Mouse (Mus musculus) stomach, postnatal 0 days (tissue): ENCODE data around the gene Zfyve19. TPM values are rescaled to one million over a fixed set of nuclear protein-coding genes. Genes with fewer than 3 reads are reported as not detected.

ENCODE experiments used
- ATAC-seq: fragments of 200-750 bp; cut with Nextera tagmentation; 2 replicates; pipeline ENCODE4 v1.8.0; 2017; ENCODE audit not compliant: low FRiP score, low TSS enrichment
- DNase-seq: peaks from one replicate; pipeline ENCODE4 v3.0.0-alpha.2; 2016; ENCODE audit warnings: low spot score
- H3K27ac ChIP-seq: fragments of 300-500 bp; sonication (generic); replicated peaks from 2 replicates; pipeline ENCODE4 v1.5.1; 2014; ENCODE audit warnings: mild to moderate bottlenecking, control low read depth
- H3K27me3 ChIP-seq: fragments of 300-500 bp; sonication (generic); 2 replicates; pipeline ENCODE4 v1.6.1; 2014; ENCODE audit warnings: low read length; ENCODE audit not compliant: control insufficient read depth, insufficient read depth
- H3K36me3 ChIP-seq: fragments of 300-500 bp; sonication (generic); 2 replicates; pipeline ENCODE4 v1.6.1; 2014; ENCODE audit warnings: low read length, mixed read lengths; ENCODE audit not compliant: control insufficient read depth, insufficient read depth
- H3K4me1 ChIP-seq: fragments of 300-500 bp; sonication (generic); replicated peaks from 2 replicates; pipeline ENCODE4 v1.6.1; 2014; ENCODE audit warnings: antibody characterized with exemption; ENCODE audit not compliant: control insufficient read depth, insufficient read depth
- H3K4me2 ChIP-seq: fragments of 300-500 bp; sonication (generic); replicated peaks from 2 replicates; pipeline ENCODE4 v1.6.1; 2014; ENCODE audit warnings: low read depth, mild to moderate bottlenecking, control low read depth, moderate library complexity
- H3K4me3 ChIP-seq: fragments of 300-500 bp; sonication (generic); 2 replicates; pipeline ENCODE4 v1.5.1; 2014; ENCODE audit warnings: low read depth, low read length, control low read depth
- H3K9ac ChIP-seq: fragments of 300-500 bp; sonication (generic); 2 replicates; pipeline ENCODE4 v1.6.1; 2014; ENCODE audit warnings: mild to moderate bottlenecking, low read length, control low read depth, mixed read lengths
- H3K9me3 ChIP-seq: fragments of 300-500 bp; sonication (generic); 2 replicates; pipeline ENCODE4 v1.6.1; 2016; ENCODE audit warnings: low read length; ENCODE audit not compliant: control insufficient read depth
- CTCF ChIP-seq: IDR thresholded peaks from 2 replicates; pipeline ENCODE4 v1.5.1; 2016; ENCODE audit warnings: antibody characterized with exemption, low read depth, mild to moderate bottlenecking, moderate library complexity
- EP300 ChIP-seq: optimal IDR thresholded peaks from 2 replicates; pipeline ENCODE3; 2016; ENCODE audit warnings: antibody characterized with exemption
- WGBS: fragments of 180-500 bp; shearing (Covaris S2); extraction: QIAGEN DNeasy Blood & Tissue Kit; methylation state at CpG from one replicate; pipeline ENCODE4 v1.1.7; 2014; 5-methylcytosine and 5-hydroxymethylcytosine counted together
- polyA plus RNA-seq: library from polyadenylated mRNA; unstranded; fragments of >200 nt; fragmentation: Nextera tagmentation; extraction: Ambion mirVana; gene quantifications from 2 replicates; pipeline ENCODE4 v1.2.1, GENCODE M21; 2015

The Zfyve19 gene
- polyA plus RNA-seq, 1 experiment from 2014 or later = 28.5 TPM

DNA sequence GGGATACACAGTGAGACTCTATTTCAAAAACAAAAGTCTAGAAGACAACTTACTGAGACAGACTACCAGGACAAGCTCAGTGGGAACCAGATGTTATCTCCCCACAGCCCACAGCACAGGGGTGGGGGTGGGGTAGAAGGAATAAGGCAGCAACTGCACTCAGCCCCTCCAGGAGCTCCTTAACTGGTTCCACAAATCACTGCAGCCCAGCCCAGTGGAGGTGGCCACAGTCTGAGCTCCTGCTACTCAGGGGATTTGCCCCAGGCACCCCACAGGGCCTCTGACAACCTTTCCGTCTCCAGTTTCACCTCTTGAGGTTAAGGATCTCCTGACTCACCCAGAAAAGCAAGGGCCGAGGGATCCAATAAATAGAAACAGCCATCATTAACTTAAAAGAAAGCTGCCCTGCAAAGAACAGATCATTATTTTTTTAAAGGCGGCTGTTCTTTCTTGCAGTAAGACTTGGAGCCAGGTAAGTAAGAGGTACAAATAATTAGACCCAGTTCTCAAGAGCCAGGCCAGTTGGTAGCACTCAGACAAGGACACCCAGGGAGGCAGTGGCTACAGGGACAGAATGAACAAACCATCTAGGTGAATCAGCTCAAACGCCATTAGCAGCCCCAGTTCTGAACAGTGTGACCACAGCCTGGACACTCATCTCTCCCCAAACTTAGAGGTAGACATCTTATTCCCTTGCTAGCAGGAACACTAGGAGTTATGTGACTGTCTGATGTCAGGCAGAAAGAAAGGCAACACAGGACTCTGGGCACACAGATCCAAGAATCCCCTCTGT, 11.9 kb upstream of the Zfyve19 start:
- no peak for ATAC-seq
- WGBS = 51% methylated on average over 4 of the region's 4 CpGs
- TF ChIP-seq EP300 (no peak), CTCF (no peak)
- Histone ChIP-seq H3K9ac (no peak overlapping the region), H3K27ac (0 out of 2 replicates have a peak overlapping the region, but pooled peaks have one; percentile 13), H3K36me3 (no peaks in the 10 kb centered on the region), H3K4me1 (peaks cover 2% of the 10 kb centered on the region; the same call in 1 of the 2 replicates), H3K4me2 (no peak overlapping the region), H3K27me3 (no peaks in the 10 kb centered on the region), H3K4me3 (no peak overlapping the region), H3K9me3 (no peaks in the 10 kb centered on the region)
- DNase-seq = no peak

DNA sequence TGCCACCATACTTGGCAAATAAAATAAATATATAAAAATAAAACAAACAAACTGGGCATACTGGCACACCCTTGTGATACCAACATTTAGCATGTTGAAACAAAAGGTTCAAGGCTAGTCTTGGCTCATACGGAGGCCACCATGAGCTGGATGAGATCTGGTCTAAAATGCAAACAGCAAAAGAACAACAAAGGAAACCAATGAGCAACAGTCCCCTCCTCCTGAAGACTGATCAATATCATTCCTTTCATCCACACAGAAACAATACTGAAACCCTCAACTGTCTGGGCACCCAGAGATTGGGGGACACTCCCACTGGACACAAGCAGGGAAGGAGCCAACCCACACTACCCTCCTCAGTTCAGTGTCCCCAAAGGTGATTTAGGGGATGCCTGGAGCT, 10.9 kb upstream of the Zfyve19 start:
- H3K9ac ChIP-seq = no peak overlapping the region
- H3K4me1 ChIP-seq = peaks cover 2% of the 10 kb centered on the region; the same call in 1 of the 2 replicates
- no peak for ATAC-seq
- H3K36me3 ChIP-seq = no peaks in the 10 kb centered on the region
- H3K4me3 ChIP-seq = no peak overlapping the region
- 59% methylated on average over 1 of the region's 1 CpGs for WGBS
- no peaks in the 10 kb centered on the region for H3K9me3 ChIP-seq
- H3K4me2 ChIP-seq = no peak overlapping the region
- no peak overlapping the region for H3K27ac ChIP-seq
- DNase-seq = no peak
- H3K27me3 ChIP-seq = no peaks in the 10 kb centered on the region
- TF ChIP-seq CTCF (no peak), EP300 (no peak)

DNA sequence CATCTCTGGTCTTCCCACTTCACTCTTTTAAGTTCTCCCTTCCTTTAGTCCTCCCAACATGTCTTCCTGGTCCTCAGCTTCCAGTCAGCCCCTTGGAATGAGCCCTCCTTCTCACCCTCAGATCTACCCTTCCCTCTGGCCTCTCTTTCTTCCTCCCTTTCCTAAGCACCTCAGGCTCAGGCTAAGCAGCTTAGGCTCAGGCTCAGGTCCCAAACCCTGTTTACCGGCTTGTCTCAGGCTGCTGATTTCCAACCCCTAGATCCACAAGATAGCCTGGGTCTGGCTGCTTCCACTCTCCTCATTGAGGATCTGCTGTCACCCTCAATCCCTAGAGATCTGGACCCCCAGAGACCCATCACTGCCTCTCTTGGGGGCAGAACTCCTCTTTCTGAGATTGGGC, 10.4 kb upstream of the Zfyve19 start:
- Histone ChIP-seq H3K27ac (no peak overlapping the region), H3K4me3 (no peak overlapping the region), H3K9me3 (no peaks in the 10 kb centered on the region), H3K36me3 (no peaks in the 10 kb centered on the region), H3K9ac (no peak overlapping the region), H3K4me2 (no peak overlapping the region), H3K27me3 (no peaks in the 10 kb centered on the region), H3K4me1 (peaks cover 2% of the 10 kb centered on the region; the same call in 1 of the 2 replicates)
- DNase-seq (no peak), ATAC-seq (no peak)
- 56% methylated on average over 1 of the region's 1 CpGs for WGBS
- no peak for TF ChIP-seq CTCF
- no peak for TF ChIP-seq EP300

DNA sequence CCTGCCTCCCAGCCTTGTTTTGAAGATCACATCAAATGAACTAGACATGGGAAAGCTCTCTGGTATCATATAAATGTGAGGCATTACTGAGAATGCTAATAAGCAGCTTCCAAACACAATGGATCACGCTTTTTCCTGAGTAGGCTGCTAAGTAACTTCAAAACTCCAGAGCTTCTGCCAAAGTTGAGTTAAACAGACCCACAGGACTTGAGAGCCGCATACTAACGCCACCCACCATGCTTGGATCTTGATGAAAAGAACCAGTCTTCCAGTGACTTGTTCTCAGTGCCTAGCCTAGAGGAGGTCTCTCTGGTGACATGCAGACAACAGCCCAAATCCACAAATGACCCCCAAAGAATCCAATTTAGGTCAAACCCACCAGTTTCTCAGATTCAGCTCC, 9.5 kb upstream of the Zfyve19 start:
- Histone ChIP-seq H3K9ac (no peak overlapping the region), H3K36me3 (no peaks in the 10 kb centered on the region), H3K27ac (no peak overlapping the region), H3K4me3 (no peak overlapping the region), H3K9me3 (no peaks in the 10 kb centered on the region), H3K4me2 (no peak overlapping the region), H3K4me1 (peaks cover 2% of the 10 kb centered on the region; the same call in 1 of the 2 replicates), H3K27me3 (no peaks in the 10 kb centered on the region)
- no peak for DNase-seq
- 60% methylated on average over 3 of the region's 3 CpGs for WGBS
- no peak for ATAC-seq
- TF ChIP-seq EP300 (no peak), CTCF (no peak)

DNA sequence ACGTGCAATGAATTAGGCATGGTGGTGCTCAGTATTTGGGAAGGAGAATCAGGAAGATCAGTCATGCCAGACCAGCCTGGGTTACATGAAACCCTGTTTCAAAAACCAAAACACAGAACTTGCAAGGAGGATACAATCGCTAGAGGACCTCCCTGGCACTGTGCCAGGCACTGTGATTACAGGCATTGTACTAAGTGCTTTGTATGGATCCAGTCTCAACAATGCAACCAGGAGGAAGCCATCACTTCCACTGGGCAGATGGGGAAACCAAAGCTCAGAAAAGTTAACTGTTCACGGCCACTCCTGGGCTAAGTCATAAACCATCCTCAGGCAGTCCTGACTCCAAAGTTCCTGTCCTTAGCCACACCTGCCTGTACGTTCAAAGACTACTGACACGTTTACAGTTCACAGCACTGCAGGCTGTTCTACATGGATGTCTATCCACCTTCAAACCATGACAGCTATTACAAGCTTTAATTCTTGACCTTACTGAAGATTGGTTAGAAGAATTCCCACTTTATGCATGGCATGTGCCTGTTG, 5.4 kb upstream of the Zfyve19 start:
- Histone ChIP-seq H3K27me3 (no peaks in the 10 kb centered on the region), H3K4me1 (peaks cover 1% of the 10 kb centered on the region; the same call in 1 of the 2 replicates), H3K36me3 (no peaks in the 10 kb centered on the region), H3K27ac (peak overlapping the region; percentile 45), H3K9ac (no peak overlapping the region), H3K9me3 (no peaks in the 10 kb centered on the region), H3K4me3 (no peak overlapping the region), H3K4me2 (no peak overlapping the region)
- peak; percentile 43 for DNase-seq
- TF ChIP-seq CTCF (no peak), EP300 (no peak)
- WGBS = 21% methylated on average over 5 of the region's 5 CpGs
- peak; percentile 17; the same call in 1 of the 2 replicates for ATAC-seq
